Mouse (Mus musculus): Measurements from ENCODE around the gene Drd4. TPM values are rescaled to one million over a fixed set of nuclear protein-coding genes. Genes with fewer than 3 reads are reported as not detected.

Gene Drd4
- polyA plus RNA-seq, 1 experiment from 2014 or later: 0.20 TPM

DNA sequence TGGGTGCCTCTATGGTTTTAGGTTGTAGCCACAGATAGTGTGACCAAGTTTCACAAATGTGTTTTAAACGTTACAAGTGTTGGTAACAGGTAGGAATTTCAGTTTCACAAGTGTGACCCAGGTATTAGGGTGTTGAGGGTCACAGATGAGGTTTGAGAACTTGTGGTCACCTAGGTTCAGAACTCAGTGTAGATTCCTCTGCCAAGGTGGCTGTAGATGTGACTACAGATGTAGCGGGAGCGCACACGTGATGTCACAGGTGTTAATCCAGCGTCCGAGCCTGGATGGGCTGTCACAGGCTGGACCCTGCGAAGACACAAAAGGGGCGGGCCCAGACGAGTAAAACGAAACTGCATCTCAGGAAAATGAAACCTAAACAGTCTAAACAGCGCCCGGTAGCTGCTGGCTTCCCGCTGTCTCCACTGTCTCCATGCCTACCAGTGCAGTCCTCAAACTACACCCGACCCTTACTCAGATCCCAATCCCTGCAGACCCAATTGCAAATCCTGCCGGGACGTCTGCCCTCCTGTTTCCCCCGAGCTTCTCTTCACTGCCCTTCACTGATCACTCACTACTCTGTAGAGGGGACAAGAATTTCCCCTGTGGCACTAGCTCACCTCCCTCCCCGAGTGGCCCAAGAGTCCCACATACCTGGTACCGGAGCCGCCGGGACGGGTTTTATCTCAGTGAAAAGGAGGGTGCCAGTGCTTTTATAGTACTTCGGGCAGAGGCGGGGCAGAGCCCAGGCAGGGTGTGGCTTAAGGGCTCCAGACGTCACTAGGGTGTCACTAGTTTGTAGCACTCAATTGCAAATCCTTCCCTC lies 25.9 kb upstream of the Drd4 start, which contains the start of gene Irf7:
Gene Irf7, minus strand, starts transcription at position 743 of the 823 bp plus-strand sequence.
- WGBS: 12% methylated on average over 25 of the region's 25 CpGs
- no peaks in the 10 kb centered on the region for H3K9me3 ChIP-seq (ENCODE audit: control insufficient read depth, low read depth, low read length)

DNA sequence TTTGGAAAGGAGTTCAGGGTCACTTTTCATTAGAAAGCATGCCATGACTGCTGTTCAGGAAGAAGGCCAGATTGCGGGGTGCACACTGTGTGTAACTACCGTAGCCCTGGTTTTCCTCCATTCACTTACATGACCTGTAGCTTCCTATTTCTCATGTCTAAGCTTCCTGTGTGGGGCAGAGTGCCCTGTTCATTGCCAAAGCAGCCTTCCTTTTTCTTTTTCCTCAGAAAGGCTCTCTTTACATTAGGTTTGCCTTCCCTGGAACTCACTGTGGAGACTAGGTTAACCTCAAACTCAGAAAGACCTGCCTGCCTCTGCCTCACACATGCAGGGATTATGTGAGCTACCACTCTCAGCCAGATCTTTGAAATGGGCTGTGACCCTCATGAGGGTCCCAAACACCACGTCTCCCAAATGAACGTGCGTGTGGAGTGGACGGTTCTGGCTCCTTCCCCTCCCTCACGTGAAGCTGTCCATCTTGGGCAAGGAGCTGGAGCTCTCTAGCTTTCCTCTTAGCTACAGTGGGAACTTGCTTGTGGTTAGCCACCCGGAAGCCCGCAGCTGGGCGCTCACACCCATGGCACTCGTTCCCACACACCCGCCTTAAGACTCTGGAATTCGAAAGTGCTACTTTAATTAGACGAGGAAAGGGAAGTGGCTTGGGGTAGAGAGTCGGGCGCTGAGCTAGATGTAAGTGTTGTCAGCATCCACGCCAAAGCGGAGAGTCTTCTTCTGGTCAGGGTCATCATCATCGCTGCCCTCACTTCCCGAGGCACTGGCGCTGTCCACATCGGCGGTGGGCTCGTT lies 23.1 kb upstream of the Drd4 start:
- ATAC-seq (ENCODE audit: insufficient number of reproducible peaks, insufficient read depth, low FRiP score, low read depth): no peak
- Histone ChIP-seq H3K9ac (replicated peaks; ENCODE audit: low read depth, low read length) (no peak overlapping the region), H3K9me3 (ENCODE audit: control insufficient read depth, low read depth, low read length) (no peaks in the 10 kb centered on the region), H3K4me2 (replicated peaks; ENCODE audit: low read depth, low read length) (no peak overlapping the region), H3K4me1 (ENCODE audit: control insufficient read depth, insufficient read depth, low read length) (0 out of 2 replicates have a peak, but pooled peaks cover 2% of the 10 kb centered on the region), H3K27ac (ENCODE audit: low read length) (no peak overlapping the region), H3K4me3 (ENCODE audit: low read depth, low read length) (no peak overlapping the region), H3K36me3 (ENCODE audit: control insufficient read depth, insufficient read depth, low read length) (peaks cover 4% of the 10 kb centered on the region; the same call in 1 of the 2 replicates), H3K27me3 (ENCODE audit: control insufficient read depth, insufficient read depth, low read length) (no peaks in the 10 kb centered on the region)
- 70% methylated on average over 24 of the region's 24 CpGs for WGBS

More for the DNA sequence above, 25.9 kb upstream of the Drd4 start, which contains the start of gene Irf7:
- peak within 1 kb of the TSS; percentile 78 for H3K4me2 ChIP-seq (replicated peaks; ENCODE audit: low read depth, low read length)
- H3K27ac ChIP-seq (ENCODE audit: low read length): no peak within 1 kb of the TSS
- peak; percentile 21; the same call in 1 of the 2 replicates for ATAC-seq (ENCODE audit: insufficient number of reproducible peaks, insufficient read depth, low FRiP score, low read depth)
- peak within 1 kb of the TSS; percentile 53 for H3K4me3 ChIP-seq (ENCODE audit: low read depth, low read length)
- H3K4me1 ChIP-seq (ENCODE audit: control insufficient read depth, insufficient read depth, low read length): 0 out of 2 replicates have a peak, but pooled peaks cover 2% of the 10 kb centered on the region
- H3K36me3 ChIP-seq (ENCODE audit: control insufficient read depth, insufficient read depth, low read length): peaks cover 29% of the 10 kb centered on the region
- no peaks in the 10 kb centered on the region for H3K27me3 ChIP-seq (ENCODE audit: control insufficient read depth, insufficient read depth, low read length)
- H3K9ac ChIP-seq (replicated peaks; ENCODE audit: low read depth, low read length): peak within 1 kb of the TSS; percentile 38; the same call in 1 of the 2 replicates

DNA sequence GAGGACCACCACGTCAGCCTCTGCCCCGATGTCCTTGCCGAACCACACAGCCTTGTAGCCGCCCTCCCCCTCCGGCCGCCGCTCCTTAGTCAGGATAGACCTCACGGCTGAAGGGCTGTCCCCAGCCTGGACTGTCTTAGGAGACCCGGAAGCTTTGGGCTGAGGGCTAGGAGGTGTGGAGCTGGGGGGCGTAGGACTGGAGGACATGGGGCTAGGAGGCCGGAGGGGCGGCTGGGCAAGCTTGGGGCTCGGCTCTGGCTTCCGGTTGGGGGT lies 22.6 kb upstream of the Drd4 start:
- H3K27ac ChIP-seq (ENCODE audit: low read length): no peak overlapping the region
- H3K9me3 ChIP-seq (ENCODE audit: control insufficient read depth, low read depth, low read length): no peaks in the 10 kb centered on the region
- 0 out of 2 replicates have a peak, but pooled peaks cover 2% of the 10 kb centered on the region for H3K4me1 ChIP-seq (ENCODE audit: control insufficient read depth, insufficient read depth, low read length)
- 76% methylated on average over 14 of the region's 14 CpGs for WGBS
- H3K4me2 ChIP-seq (replicated peaks; ENCODE audit: low read depth, low read length): no peak overlapping the region
- no peak overlapping the region for H3K4me3 ChIP-seq (ENCODE audit: low read depth, low read length)
- H3K36me3 ChIP-seq (ENCODE audit: control insufficient read depth, insufficient read depth, low read length): no peaks in the 10 kb centered on the region
- no peak overlapping the region for H3K9ac ChIP-seq (replicated peaks; ENCODE audit: low read depth, low read length)
- no peak for ATAC-seq (ENCODE audit: insufficient number of reproducible peaks, insufficient read depth, low FRiP score, low read depth)
- no peaks in the 10 kb centered on the region for H3K27me3 ChIP-seq (ENCODE audit: control insufficient read depth, insufficient read depth, low read length)

DNA sequence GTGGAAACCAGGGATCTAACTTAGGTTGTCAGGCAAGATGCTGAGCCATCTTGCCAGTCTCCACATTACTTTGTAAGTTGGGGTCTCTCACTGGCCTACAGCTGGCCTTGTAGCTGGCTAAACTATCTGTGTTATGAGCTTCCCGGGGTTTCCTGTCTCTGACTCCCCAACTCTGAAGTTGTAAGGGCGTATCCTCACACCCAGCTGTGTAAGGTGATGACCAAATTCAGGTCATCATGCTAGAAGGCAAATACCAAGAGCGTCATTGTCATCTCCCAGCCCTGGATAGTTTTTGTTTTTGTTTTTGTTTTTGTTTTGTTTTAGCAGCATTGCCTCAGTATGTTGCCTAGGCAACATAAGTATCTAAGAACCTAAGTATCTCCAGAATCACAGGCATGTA lies 21.2 kb upstream of the Drd4 start:
- H3K36me3 ChIP-seq (ENCODE audit: control insufficient read depth, insufficient read depth, low read length): no peaks in the 10 kb centered on the region
- 85% methylated on average over 3 of the region's 3 CpGs for WGBS
- H3K4me3 ChIP-seq (ENCODE audit: low read depth, low read length): no peak overlapping the region
- H3K9me3 ChIP-seq (ENCODE audit: control insufficient read depth, low read depth, low read length): no peaks in the 10 kb centered on the region
- no peak overlapping the region for H3K9ac ChIP-seq (replicated peaks; ENCODE audit: low read depth, low read length)
- no peak overlapping the region for H3K27ac ChIP-seq (ENCODE audit: low read length)
- ATAC-seq (ENCODE audit: insufficient number of reproducible peaks, insufficient read depth, low FRiP score, low read depth): no peak
- H3K27me3 ChIP-seq (ENCODE audit: control insufficient read depth, insufficient read depth, low read length): no peaks in the 10 kb centered on the region
- no peak overlapping the region for H3K4me2 ChIP-seq (replicated peaks; ENCODE audit: low read depth, low read length)
- 0 out of 2 replicates have a peak, but pooled peaks cover 2% of the 10 kb centered on the region for H3K4me1 ChIP-seq (ENCODE audit: control insufficient read depth, insufficient read depth, low read length)

DNA sequence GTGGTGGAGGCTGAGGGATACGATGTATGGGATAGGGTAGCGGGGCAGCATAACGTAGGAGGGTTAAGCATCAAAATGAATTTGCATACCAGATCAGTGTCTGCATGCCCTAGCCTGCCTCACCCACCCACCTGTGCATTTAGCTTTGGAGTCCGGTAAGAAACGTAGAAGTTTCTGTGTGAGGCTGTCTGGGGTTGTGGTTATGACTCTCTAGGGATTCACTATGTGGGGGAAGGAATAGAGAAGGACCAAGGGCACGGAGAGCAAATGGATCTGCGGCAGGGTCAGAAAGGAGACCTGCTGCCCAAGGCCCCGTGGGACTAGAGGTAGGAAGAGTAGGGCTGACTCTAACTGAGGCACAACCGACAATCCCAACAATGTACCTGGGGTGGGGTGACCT lies 16.4 kb upstream of the Drd4 start:
- H3K9ac ChIP-seq (replicated peaks; ENCODE audit: low read depth, low read length): no peak overlapping the region
- WGBS: 79% methylated on average over 9 of the region's 9 CpGs
- H3K4me3 ChIP-seq (ENCODE audit: low read depth, low read length): no peak overlapping the region
- peaks cover 7% of the 10 kb centered on the region; the same call in 1 of the 2 replicates for H3K4me1 ChIP-seq (ENCODE audit: control insufficient read depth, insufficient read depth, low read length)
- H3K27ac ChIP-seq (ENCODE audit: low read length): no peak overlapping the region
- ATAC-seq (ENCODE audit: insufficient number of reproducible peaks, insufficient read depth, low FRiP score, low read depth): no peak
- no peaks in the 10 kb centered on the region for H3K36me3 ChIP-seq (ENCODE audit: control insufficient read depth, insufficient read depth, low read length)
- no peak overlapping the region for H3K4me2 ChIP-seq (replicated peaks; ENCODE audit: low read depth, low read length)
- H3K9me3 ChIP-seq (ENCODE audit: control insufficient read depth, low read depth, low read length): no peaks in the 10 kb centered on the region
- H3K27me3 ChIP-seq (ENCODE audit: control insufficient read depth, insufficient read depth, low read length): no peaks in the 10 kb centered on the region

DNA sequence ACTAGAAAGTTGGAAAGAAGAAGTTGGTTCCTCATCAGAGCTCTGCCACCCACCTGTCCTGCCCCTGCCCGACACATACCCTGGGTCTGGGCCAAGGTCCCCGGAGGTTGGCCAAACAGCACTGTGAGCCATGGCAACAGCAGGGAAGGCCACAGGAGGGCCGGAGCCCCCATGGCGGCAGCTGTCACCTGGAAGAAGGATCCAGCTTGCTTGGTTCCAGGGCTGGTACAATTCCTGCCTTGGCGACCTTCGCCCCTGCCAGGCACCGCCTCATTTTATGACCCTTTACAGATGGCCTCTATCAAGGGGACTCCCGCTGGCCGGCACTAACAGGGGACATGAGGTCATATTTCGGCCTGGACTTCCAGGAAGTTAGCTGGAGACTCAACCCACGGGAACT lies 15.3 kb upstream of the Drd4 start, which contains the start of gene Cdhr5:
Gene Cdhr5, minus strand, starts transcription at position 241 of the 400 bp plus-strand sequence.
- H3K9ac ChIP-seq (replicated peaks; ENCODE audit: low read depth, low read length): no peak within 1 kb of the TSS

DNA sequence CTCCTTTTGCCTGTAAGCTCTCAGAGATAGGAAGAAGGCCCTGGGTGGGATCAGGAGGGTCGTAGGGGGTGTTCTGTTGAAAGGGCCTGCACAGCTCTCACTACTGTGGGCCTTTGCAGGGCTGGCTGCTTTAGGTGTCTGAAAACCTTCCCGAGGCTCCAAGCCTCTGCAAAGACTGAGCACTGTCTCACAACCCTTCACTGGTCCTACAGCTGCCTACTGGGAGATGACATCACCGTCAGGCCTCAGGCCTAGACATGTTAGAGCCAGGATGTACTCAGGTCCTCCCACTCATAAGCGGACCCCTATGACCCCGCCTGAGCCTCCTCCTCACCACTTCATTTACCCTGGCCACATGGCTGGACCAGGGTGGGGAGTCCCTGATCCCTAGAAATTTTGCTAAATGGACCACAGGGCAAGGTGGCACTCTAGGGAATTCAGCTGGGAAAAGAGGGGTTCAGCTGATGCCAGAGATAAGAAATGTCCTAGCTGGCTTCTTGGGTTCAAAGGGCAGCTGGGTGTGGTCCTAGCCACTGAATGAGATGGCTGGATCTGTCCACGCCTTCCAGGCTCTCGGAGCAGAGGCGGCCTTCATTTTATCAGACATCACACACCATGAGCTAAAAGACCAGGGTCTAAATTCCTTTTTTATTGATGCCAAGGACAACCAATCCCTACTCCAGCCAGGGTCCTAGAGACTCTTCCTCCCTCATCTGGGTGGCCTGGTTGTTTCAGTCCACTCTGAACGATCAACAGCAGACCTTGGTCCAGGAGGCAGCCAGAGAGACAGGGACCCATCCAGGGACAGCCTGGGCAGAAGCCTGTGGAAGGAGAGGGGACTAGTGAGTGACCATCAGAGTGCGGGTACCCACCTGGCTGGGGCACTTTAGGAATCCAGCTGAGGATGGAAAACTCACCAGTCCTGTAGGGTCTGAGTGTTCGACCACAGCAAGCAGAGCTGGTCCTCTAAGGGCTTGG lies 13.8 kb upstream of the Drd4 start:
- H3K27me3 ChIP-seq (ENCODE audit: control insufficient read depth, insufficient read depth, low read length): no peaks in the 10 kb centered on the region
- H3K9ac ChIP-seq (replicated peaks; ENCODE audit: low read depth, low read length): no peak overlapping the region
- H3K9me3 ChIP-seq (ENCODE audit: control insufficient read depth, low read depth, low read length): no peaks in the 10 kb centered on the region
- ATAC-seq (ENCODE audit: insufficient number of reproducible peaks, insufficient read depth, low FRiP score, low read depth): 0 out of 2 replicates have a peak, but pooled peaks have one; percentile 3
- peaks cover 7% of the 10 kb centered on the region; the same call in 1 of the 2 replicates for H3K4me1 ChIP-seq (ENCODE audit: control insufficient read depth, insufficient read depth, low read length)
- peak overlapping the region; percentile 74 for H3K4me2 ChIP-seq (replicated peaks; ENCODE audit: low read depth, low read length)
- H3K27ac ChIP-seq (ENCODE audit: low read length): no peak overlapping the region
- no peak overlapping the region for H3K4me3 ChIP-seq (ENCODE audit: low read depth, low read length)
- WGBS: 76% methylated on average over 11 of the region's 11 CpGs
- H3K36me3 ChIP-seq (ENCODE audit: control insufficient read depth, insufficient read depth, low read length): no peaks in the 10 kb centered on the region

More for the DNA sequence above, 15.3 kb upstream of the Drd4 start, which contains the start of gene Cdhr5:
- no peaks in the 10 kb centered on the region for H3K27me3 ChIP-seq (ENCODE audit: control insufficient read depth, insufficient read depth, low read length)
- WGBS: 47% methylated on average over 11 of the region's 11 CpGs
- no peaks in the 10 kb centered on the region for H3K9me3 ChIP-seq (ENCODE audit: control insufficient read depth, low read depth, low read length)
- no peak within 1 kb of the TSS for H3K4me3 ChIP-seq (ENCODE audit: low read depth, low read length)
- H3K4me2 ChIP-seq (replicated peaks; ENCODE audit: low read depth, low read length): no peak within 1 kb of the TSS
- H3K36me3 ChIP-seq (ENCODE audit: control insufficient read depth, insufficient read depth, low read length): no peaks in the 10 kb centered on the region
- H3K4me1 ChIP-seq (ENCODE audit: control insufficient read depth, insufficient read depth, low read length): peaks cover 7% of the 10 kb centered on the region; the same call in 1 of the 2 replicates
- no peak within 1 kb of the TSS for H3K27ac ChIP-seq (ENCODE audit: low read length)
- no peak for ATAC-seq (ENCODE audit: insufficient number of reproducible peaks, insufficient read depth, low FRiP score, low read depth)

All from stomach, embryonic 14.5 days (tissue).